Mouse (Mus musculus): ENCODE measurements at regions not wholly inside any gene's neighbourhood (a gene's known extent, or its start where the extent isn't known, plus 50 kb on each side); places are given as distances from the start of the nearest gene placed in this dataset.

DNA sequence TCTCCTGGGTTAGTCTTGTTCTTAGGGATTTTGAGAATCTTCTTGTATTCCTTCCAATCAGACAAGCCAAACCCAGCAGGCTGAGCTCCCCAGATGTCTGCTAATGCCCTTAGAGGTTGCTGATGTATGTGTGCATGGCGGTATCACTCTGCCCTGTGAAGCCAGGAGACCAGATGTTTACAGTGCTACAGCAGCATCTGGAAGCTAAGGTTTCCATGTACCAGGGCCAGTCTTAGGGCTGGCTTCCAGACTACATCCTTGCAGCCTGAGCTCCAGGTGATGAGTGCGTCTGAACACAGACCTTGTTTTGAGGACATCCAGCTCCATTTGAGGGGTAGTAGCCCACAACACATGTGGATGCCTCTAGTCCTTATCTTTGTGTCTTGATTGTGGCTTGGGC lies 241.7 kb downstream of the Ttc32 start:
- DNase-seq = no peak

- DNase-seq = no peak
These were observed 244.4 kb downstream of the Ttc32 start for GRCm38 (mm10) chr12:9274181-9274580.

- no peak for DNase-seq
These were observed 245.9 kb downstream of the Ttc32 start for GRCm38 (mm10) chr12:9275697-9276096.

GRCm38 (mm10) chr12:9278735-9279134 lies 248.9 kb downstream of the Ttc32 start:
- DNase-seq = no peak

DNA sequence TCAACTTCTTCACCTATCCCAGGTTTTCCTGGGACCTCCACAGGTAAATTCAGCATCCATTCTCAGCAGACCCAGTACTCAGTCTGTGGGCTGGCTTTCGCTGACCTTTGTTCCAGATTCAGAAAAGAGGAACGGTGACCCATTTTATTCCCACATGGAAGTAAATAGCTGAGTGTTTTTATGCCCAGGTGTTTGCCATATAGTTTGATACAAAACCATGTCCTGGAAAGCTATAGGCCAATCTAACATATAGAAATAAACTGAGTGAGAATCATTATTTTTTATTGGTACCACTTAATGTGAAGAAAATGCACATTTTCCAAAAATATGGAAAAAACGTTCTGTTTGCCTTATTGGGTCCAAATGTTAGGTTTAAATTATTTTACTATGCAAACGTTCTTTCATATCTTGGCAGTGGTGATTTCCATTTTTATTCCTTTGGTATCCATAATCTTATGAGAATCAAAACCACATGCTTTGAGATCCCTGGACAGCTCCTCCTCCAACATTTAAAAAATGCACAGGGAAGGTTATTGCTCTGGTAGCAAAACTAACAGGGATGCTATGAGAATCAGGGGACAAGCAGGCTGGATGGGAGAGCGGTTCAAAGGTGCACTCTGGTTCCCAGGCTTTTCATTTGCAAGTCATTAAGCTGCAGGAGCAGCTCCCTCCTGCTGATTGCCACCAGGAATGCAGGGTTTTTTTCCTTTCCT lies 250.3 kb downstream of the Ttc32 start:
- no peak for DNase-seq

DNA sequence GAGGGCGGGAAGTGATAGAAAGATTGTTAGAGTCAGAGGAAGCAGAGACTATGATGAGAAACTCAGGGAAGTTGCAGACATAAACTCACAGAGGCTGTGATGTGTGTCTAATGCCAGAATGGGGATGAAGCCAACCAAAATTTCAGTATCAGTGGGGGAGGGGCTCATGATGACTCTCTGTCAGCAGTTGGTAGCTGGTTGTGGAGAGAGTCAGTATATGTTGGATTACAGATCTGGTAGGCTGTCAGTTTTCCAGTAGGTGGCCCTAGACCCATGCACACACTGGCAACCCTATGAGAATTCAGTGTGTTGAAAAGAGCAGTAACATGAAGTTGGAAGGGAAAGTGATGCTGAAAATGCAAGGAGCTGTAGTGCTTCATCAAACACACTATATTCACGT lies 257.5 kb downstream of the Ttc32 start:
- DNase-seq = no peak

DNA sequence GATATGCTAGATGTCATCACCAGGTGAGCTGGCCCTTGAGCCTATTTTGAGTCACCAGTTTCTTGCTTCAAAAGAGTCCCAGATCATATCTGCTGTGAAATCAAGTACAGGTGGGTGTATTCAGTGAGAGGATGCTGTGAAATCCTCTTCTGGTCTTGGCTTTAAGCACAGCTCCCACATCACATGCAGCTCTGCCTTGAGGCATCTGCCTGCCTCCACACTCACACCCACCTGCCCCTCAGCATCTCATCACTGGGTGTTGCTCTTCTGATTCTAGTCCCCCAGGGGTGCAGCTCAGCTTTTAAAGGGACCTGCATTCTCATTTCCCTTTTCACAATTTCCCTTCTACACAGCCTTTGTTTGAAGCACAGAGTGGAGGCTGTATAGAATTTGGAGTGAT lies 262.9 kb downstream of the Ttc32 start:
- DNase-seq = no peak

DNA sequence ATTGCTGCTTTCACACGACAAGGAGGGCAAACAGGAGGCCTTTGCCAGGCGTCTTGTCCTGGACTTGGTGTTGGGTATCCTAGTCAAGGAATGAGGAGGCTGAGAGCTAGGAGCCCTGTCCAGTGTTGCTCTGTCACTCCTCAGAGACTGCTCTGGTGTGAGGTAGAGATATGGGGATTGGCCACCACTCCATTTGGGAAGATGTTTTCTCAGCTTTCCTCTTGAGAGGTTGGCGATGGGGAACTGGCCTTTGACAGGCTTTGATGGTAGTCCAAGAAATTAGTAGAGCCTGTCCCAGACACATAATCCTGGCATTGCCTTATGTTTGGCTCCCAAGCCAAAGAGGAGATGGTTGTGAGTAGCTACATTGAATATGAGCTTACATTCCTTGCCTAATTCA lies 265.4 kb downstream of the Ttc32 start:
- DNase-seq = no peak

DNA sequence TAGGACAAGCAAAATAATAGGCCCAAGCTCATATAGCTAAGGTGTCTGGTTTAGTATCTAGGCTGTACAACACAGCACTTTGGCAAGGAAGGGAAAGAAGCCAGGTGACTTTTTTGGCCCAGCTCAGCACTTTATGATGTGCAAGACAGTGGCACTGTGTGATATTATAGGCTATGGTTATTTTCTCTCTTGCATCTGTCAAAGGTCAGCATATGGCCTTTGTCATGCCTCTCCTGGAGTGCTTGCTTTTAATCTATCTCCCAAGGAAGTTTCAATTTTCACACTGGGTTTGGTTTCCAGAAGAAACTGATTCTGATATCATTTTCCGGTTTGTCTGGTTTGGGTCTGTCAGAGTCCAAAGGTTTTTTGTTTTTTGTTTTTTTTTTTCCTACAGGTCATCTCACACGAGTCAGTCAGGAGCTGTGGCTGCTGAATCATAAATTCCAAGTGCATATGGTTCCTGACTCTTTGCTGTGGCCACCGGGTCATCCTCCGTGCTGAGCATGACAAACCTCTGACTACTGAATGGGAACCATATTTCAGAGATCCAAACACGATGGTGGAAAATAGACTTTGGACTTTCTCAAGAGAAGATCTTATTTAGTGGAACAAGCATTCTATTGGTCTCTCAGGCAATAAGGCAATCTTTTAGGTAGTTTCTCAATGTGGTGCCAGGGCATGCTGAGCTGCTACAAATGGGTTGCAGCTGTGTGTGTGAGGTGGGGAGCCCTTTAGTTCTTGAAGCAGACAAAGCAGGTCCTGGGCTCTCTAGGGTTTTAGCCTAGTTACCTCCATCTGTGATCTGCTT lies 269.3 kb downstream of the Ttc32 start:
- DNase-seq = no peak

DNA sequence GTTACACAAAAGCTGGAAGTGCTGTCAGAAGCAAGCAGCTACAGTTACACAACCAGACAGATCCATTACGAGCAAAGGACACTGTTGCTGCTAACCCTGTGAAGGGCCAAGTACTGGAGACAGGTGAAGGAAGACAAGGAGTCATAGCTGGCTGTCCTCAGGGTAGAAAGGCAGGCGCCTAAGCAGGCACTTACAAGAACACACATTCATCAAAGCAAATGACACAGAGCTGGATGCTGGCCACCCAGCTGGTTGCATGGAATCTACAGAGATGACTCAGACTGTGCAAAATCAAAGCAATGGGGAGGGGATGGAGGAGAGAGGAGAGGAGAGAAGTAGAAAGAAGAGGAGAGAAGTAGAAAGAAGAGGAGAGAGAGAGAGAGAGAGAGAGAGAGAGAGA lies 265.8 kb upstream of the Osr1 start:
- no peak for DNase-seq

DNA sequence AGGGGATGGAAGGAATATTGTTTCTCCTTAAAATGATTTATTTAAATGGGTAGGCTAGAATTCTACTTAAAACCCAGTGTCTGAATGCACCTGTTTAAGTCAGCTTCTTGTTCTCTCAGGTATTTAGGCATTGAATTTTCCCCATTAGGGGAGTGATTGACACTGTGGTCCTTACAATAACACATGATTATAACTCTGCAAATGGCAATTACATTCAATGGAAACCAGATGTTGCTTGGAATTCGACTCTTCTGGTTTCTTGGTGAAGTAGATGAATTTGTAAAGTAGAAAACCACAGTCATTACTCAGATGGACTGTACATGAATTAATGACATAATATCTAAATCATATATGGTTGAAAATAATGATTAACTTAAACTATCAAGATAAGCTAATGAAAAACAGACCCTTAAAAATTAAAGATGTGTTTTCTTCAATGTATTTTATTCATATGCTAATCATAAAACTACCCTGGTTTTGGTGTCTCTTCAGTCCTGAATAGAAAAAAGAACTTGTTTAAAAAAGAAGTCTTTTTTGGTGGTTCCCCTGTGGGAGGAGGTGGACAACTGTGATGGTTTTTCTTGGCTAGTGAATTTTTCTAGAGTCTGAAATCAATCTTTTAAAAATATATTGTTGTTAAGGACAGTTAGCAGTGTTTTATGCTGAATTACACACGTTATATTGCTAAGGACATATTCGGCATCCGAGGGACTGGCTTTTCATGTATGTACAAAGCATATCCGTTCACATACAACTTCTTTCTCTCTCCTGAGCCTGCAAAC lies 231.8 kb upstream of the Osr1 start:
- no peak for DNase-seq

DNA sequence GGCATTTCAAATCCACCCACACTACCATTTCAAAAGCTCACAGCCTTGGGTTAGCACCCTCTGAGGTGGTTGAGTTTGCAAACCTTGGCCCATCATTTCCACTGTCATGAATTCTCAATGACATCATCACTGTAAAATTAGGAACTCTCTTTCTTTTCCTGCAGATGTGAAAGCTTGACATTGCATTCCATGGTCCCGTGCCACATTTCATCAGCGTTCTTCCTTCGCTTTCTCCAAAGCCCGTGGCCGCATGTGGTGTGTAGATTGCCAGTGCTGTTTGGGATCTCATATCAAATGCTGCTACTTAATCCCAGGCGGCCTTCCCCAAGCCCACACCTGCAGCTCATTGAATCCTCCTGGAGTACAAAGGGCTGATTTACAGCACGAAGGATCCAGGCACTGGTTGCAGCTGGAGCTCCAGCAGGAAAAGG lies 231.1 kb upstream of the Osr1 start:
- DNase-seq = no peak

DNA sequence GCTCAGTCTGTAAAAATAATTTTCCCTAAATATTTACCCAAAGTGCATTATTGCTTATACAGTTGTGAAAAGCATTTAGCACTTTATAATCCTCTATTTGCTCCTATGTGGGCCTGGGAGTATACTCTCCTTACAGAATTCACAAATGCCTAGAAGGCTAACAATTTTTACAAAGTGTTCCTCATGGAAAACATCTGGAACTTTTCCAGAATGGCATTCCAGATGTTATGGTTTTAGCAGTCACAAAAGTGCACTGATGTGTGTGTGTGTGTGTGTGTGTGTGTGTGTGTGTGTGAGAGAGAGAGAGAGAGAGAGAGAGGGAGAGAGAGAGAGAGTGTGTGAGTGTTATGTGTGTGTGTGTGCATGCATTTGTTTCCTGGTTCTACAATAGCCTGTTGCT lies 229.1 kb upstream of the Osr1 start:
- no peak for DNase-seq

DNA sequence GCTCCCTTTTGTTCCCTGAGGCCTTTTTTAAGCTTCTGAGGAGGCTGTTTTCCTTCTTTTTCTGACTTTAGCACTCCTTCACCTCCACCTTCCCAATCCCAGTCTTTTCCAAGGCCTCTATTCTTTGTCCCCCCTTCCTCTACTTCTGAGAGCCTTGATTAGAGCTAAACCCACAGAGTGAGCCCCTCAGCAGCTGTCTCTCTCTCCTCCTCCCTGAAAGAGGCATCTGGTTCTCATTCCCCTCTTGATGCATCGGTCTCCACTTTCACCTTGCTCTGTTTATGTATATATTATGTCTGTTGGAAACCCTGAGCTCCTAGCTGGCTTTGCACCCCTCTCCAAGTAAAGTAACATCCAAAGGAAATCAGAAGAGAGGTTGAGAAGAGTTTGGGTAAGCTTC lies 224.6 kb upstream of the Osr1 start:
- DNase-seq = no peak

DNA sequence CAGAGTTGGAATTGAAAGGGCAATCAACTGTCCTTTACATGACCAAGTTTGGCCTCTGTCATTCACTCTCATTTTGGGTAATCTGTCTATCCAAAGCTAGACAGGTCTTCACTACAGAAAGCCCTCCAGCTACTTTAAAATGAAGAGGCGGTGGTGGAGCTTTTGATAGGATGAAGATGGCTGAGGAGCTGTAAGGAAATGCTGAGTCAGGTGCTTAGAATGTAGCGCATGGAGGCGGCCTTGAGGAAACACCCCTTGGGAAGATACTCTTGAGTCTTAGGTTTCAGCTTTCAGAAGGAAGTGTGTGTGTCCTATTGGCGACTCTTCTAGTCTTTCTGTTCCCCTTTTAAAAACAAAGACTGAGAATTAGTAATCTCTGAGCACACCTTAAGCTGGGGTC lies 214.4 kb upstream of the Osr1 start:
- DNase-seq = no peak

- no peak for DNase-seq
These were observed 212.1 kb upstream of the Osr1 start for GRCm38 (mm10) chr12:9357856-9358255.

GRCm38 (mm10) chr12:9358872-9359271 lies 211.0 kb upstream of the Osr1 start:
- DNase-seq = no peak

GRCm38 (mm10) chr12:9365931-9366330 lies 204.0 kb upstream of the Osr1 start:
- no peak for DNase-seq

GRCm38 (mm10) chr12:9368682-9369081 lies 201.2 kb upstream of the Osr1 start:
- no peak for DNase-seq

DNA sequence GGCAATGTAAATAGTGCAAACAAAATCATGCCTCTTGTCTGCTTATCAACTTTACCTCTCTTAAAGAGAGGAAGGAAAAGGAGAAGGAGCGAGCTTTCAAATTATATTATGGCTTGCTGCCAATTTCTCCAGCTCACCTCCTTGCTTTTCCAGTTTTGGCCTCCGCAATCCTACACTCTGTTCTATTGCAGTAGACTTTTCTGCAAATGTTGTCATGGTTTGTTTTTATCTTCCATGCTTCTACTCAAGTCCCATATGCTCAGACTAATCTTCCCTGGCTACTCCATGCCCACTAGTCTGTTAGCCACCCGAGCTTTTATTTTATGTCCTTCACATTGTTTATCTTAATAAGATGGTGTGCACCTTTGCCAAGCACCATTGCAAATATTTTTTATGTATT lies 168.0 kb upstream of the Osr1 start:
- no peak for DNase-seq

DNA sequence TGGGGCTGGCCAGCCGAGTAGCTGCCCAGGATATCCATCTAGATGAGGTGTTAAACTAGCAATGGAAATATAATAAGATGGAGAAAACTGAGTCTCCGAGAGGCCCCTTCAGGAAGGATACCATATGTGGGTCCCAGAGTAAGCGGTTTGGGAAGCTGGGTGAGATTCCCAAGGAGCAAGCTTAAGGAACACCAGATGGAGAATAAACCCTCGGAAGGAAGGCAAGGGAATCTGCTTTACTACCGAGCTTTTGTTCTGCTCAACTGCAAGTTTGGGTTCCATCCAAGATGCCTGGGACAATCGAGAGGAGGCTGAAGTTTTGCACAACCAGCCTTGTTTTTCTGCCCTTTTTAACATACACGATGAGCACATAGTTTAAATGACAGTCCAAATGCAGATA lies 164.9 kb upstream of the Osr1 start:
- DNase-seq = no peak

DNA sequence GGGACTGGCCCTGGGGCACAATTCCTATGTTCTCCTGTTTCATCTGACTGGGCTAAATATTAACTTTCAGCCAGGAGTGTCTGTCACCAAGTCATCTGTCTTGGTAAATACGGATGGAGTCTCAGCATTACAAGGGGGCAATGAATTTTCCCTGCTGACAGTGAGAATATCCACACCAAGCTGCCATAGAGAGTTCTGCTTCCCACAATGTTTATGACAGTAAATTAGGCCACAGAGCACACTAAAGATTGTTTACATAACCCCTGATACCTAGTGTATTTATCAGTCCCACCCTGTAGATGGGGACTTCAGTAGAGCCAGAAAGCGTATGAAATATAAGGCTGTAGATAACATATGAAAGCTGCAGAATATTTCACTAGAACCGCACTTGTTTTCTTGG lies 150.6 kb upstream of the Osr1 start:
- DNase-seq = no peak

- DNase-seq = no peak
These were observed 139.3 kb upstream of the Osr1 start for GRCm38 (mm10) chr12:9430656-9431055.

All from cerebellum, adult 8-10 months (tissue).